Mouse (Mus musculus): ENCODE results near the gene Oma1.

- TF ChIP-seq CTCF (IDR thresholded peaks at IDR 0.05; ENCODE audit: borderline replicate concordance, control insufficient read depth, extremely low read depth, insufficient read depth, low read length, poor library complexity) (no peak), POLR2A (IDR thresholded peaks at IDR 0.05; ENCODE audit: control insufficient read depth, extremely low read depth, insufficient read depth, low read length, poor library complexity) (no peak)
Measured at GRCm38 (mm10) chr4:103358941-103359448, 45.4 kb downstream of the Oma1 start.
